Mouse (Mus musculus) mature B cell (primary cell): ENCODE data around the gene Arnt2.

Experiments used
- in situ Hi-C: fragments of 300-500 bp; cut with MboI; formaldehyde crosslinking; loops from 2 replicates; pipeline ENCODE4 v1.14.3; 2019

Gene Arnt2

GRCm38 (mm10) chr7:84409896-84410521, at the start of gene Arnt2:
TSS of gene Arnt2 (minus strand) at chr7:84410176.
- in situ Hi-C loops = no loop called here

GRCm38 (mm10) chr7:84451681-84452080, 41.7 kb upstream of the Arnt2 start:
- in situ Hi-C loops = no loop called here

GRCm38 (mm10) chr7:84449066-84449465, 39.1 kb upstream of the Arnt2 start:
- in situ Hi-C loops = no loop called here

- in situ Hi-C loops = no loop called here
These were observed 38.5 kb upstream of the Arnt2 start for GRCm38 (mm10) chr7:84448512-84448911.

- in situ Hi-C loops = no loop called here
These were observed 37.9 kb upstream of the Arnt2 start for GRCm38 (mm10) chr7:84447740-84448435.

- in situ Hi-C loops = no loop called here
These were observed 37.1 kb upstream of the Arnt2 start for GRCm38 (mm10) chr7:84447060-84447459.

GRCm38 (mm10) chr7:84442343-84442911, 32.5 kb upstream of the Arnt2 start:
- in situ Hi-C loops = no loop called here

GRCm38 (mm10) chr7:84439606-84440005, 29.6 kb upstream of the Arnt2 start:
- in situ Hi-C loops = no loop called here

- in situ Hi-C loops = no loop called here
These were observed 24.9 kb upstream of the Arnt2 start for GRCm38 (mm10) chr7:84434901-84435300.

GRCm38 (mm10) chr7:84432151-84432550, 22.2 kb upstream of the Arnt2 start:
- in situ Hi-C loops = no loop called here

- in situ Hi-C loops = no loop called here
These were observed 17.2 kb upstream of the Arnt2 start for GRCm38 (mm10) chr7:84427221-84427620.

GRCm38 (mm10) chr7:84424670-84425385, 14.9 kb upstream of the Arnt2 start:
- in situ Hi-C loops = no loop called here

GRCm38 (mm10) chr7:84421753-84422152, 11.8 kb upstream of the Arnt2 start:
- in situ Hi-C loops = no loop called here

- in situ Hi-C loops = no loop called here
These were observed 11.3 kb upstream of the Arnt2 start for GRCm38 (mm10) chr7:84421291-84421665.

GRCm38 (mm10) chr7:84420581-84421290, 10.8 kb upstream of the Arnt2 start:
- in situ Hi-C loops = no loop called here

GRCm38 (mm10) chr7:84417441-84417840, 7.5 kb upstream of the Arnt2 start:
- in situ Hi-C loops = no loop called here

GRCm38 (mm10) chr7:84412570-84412969, 2.6 kb upstream of the Arnt2 start:
- in situ Hi-C loops = no loop called here

- in situ Hi-C loops = no loop called here
These were observed 608 bp downstream of the Arnt2 start for GRCm38 (mm10) chr7:84409241-84409895.

GRCm38 (mm10) chr7:84408282-84408681, 1.7 kb downstream of the Arnt2 start:
- in situ Hi-C loops = no loop called here

- in situ Hi-C loops = no loop called here
These were observed 6.6 kb downstream of the Arnt2 start for GRCm38 (mm10) chr7:84403371-84403770.

GRCm38 (mm10) chr7:84401641-84402455, 8.1 kb downstream of the Arnt2 start:
- in situ Hi-C loops = no loop called here
